Mouse (Mus musculus) intestine, embryonic 14.5 days (tissue): ENCODE results near the gene Golgb1. TPM values are rescaled to one million over a fixed set of nuclear protein-coding genes. Genes with fewer than 3 reads are reported as not detected.

ENCODE experiments used
- ATAC-seq: fragments of 200-750 bp; cut with Nextera tagmentation; replicated peaks from 2 replicates; pipeline ENCODE4 v1.8.0; 2017; ENCODE audit warnings: low read depth, moderate number of reproducible peaks, moderate TSS enrichment, moderate library complexity; ENCODE audit not compliant: low FRiP score, low TSS enrichment
- DNase-seq: peaks from one replicate; pipeline ENCODE4 v3.0.0-alpha.2; 2018; ENCODE audit warnings: low spot score
- H3K27ac ChIP-seq: fragments of 300-500 bp; sonication (generic); 2 replicates; pipeline ENCODE4 v1.5.1; 2014; ENCODE audit warnings: low read depth, mild to moderate bottlenecking, control low read depth
- H3K27me3 ChIP-seq: fragments of 300-500 bp; sonication (generic); replicated peaks from 2 replicates; pipeline ENCODE4 v1.6.1; 2014; ENCODE audit warnings: low read length, control low read depth; ENCODE audit not compliant: control insufficient read depth, insufficient read depth
- H3K36me3 ChIP-seq: fragments of 300-500 bp; sonication (generic); 2 replicates; pipeline ENCODE4 v1.6.1; 2014; ENCODE audit warnings: low read length, control low read depth; ENCODE audit not compliant: control insufficient read depth, insufficient read depth
- H3K4me1 ChIP-seq: fragments of 300-500 bp; sonication (generic); replicated peaks from 2 replicates; pipeline ENCODE4 v1.6.1; 2014; ENCODE audit warnings: low read length, control low read depth, mixed read lengths; ENCODE audit not compliant: control insufficient read depth, insufficient read depth
- H3K4me2 ChIP-seq: fragments of 300-500 bp; sonication (generic); 2 replicates; pipeline ENCODE4 v1.6.1; 2014; ENCODE audit warnings: low read length
- H3K4me3 ChIP-seq: fragments of 300-500 bp; sonication (generic); 2 replicates; pipeline ENCODE4 v1.5.1; 2014; ENCODE audit warnings: low read depth, low read length, control low read depth, mixed read lengths
- H3K9ac ChIP-seq: fragments of 300-500 bp; sonication (generic); 2 replicates; pipeline ENCODE4 v1.6.1; 2014; ENCODE audit warnings: mild to moderate bottlenecking, low read length
- H3K9me3 ChIP-seq: fragments of 300-500 bp; sonication (generic); 2 replicates; pipeline ENCODE4 v1.6.1; 2016; ENCODE audit warnings: low read length, control low read depth; ENCODE audit not compliant: control insufficient read depth
- WGBS: fragments of 180-500 bp; shearing (Covaris S2); extraction: QIAGEN DNeasy Blood & Tissue Kit; methylation state at CpG from one replicate; pipeline ENCODE4 v1.1.7; 2014; 5-methylcytosine and 5-hydroxymethylcytosine counted together
- polyA plus RNA-seq: library from polyadenylated mRNA; unstranded; fragments of >200 nt; fragmentation: Nextera tagmentation; extraction: Ambion mirVana; gene quantifications from 2 replicates; pipeline ENCODE4 v1.2.1, GENCODE M21; 2014

The Golgb1 gene
- polyA plus RNA-seq, 1 experiment from 2014 or later, result 101 TPM

DNA sequence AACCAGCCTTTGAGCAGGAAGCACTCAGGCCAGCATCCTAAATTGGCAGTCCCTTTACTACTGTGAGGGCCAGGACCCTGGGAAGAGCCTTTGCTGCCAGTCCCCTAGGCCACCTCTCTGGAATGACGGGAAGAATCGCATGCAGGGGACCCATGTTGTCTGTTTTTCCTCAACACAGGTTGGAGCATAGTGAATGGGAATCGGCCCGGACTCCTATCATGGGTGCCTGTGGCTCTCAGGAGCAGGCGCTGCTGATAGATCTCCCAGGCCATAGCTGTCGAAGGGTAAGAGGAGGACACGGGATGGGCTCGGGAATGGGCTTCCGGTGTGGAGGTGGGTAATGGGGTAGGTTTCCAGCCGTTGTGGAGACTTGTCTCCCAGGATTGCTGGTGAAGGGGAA is 56.4 kb downstream of the Golgb1 start:
- Histone ChIP-seq H3K27ac (no peak overlapping the region), H3K36me3 (peaks cover 58% of the 10 kb centered on the region), H3K4me3 (no peak overlapping the region), H3K27me3 (no peaks in the 10 kb centered on the region), H3K9ac (no peak overlapping the region), H3K4me2 (no peak overlapping the region), H3K4me1 (no peaks in the 10 kb centered on the region), H3K9me3 (no peaks in the 10 kb centered on the region)
- DNase-seq (no peak), ATAC-seq (no peak)
- WGBS, result 86% methylated on average over 10 of the region's 10 CpGs

DNA sequence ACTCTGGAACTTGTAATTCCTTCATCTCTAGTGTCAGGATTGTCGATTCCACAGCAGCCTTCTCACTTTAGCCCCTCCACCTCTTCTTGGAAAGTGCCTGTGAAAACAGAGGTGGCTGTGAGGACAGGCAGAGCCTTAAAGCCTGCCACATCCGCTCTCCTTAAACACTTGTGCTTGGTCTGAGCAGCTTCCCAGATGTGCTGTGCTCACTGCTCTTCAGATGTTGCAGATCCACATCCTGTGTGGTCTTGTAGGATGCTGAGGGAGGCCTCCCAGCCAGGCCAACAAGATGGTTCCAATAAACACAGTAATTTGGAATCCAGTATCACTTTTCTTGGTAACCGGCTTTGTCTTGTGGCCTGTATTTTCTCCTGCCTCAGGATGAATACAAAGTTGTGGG is 57.0 kb downstream of the Golgb1 start:
- DNase-seq, result no peak
- H3K9ac ChIP-seq, result no peak overlapping the region
- peaks cover 52% of the 10 kb centered on the region for H3K36me3 ChIP-seq
- no peak for ATAC-seq
- no peaks in the 10 kb centered on the region for H3K9me3 ChIP-seq
- H3K27ac ChIP-seq, result no peak overlapping the region
- no peak overlapping the region for H3K4me2 ChIP-seq
- no peaks in the 10 kb centered on the region for H3K27me3 ChIP-seq
- no peak overlapping the region for H3K4me3 ChIP-seq
- WGBS, result 77% methylated on average over 3 of the region's 3 CpGs
- H3K4me1 ChIP-seq, result no peaks in the 10 kb centered on the region

DNA sequence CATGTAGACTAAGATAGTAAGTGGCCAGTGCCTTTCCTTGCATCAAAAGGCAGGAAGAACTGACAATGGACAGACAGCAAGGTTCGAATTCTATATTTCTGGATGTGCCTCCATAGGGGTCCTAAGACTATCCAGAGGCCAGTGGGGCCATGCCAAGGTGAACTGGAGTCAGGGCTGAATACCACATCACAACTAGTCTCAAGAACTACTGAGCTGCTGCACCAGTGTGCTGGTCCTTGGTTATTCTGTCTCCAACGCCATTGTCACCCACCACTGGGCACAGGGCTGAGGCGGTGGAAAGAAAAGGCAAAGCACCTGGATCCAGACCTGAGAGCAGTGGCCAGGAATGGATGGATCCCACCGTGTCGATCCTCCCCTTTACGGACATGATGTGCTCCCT is 57.6 kb downstream of the Golgb1 start:
- 94% methylated on average over 6 of the region's 6 CpGs for WGBS
- no peak for DNase-seq

DNA sequence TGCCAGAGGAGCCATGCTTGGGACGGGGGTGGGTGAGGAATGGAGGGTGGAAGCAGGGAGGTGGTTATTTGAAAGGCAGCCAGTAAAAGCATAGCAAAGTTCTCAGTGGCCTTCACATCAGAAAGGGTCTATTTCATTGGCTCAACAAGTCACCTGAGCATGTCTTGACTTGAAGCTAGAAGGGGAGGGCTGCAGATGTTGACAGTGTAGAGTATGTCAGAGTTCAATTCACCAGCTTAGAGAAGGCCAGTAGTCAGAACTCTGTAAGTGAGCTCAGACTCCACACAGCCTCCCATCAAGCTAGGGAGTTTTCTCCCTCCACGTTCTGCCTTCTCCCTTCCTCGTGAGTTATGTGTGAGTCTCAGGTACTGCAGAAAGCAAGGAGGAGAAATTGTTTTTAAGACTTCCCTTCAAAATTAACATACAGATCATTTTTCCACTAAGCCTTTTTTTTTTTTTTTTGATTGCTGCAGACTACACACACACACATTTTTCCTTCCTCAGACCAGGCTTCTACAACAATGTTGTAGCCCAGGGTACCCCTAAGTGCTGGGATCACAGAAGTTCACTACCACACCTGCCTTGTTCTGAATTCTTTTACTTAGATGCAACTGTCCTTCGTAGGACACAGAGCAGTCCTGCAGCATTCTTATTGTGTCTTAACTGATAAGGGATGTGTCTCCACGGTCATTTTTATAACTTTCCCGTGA is 59.3 kb downstream of the Golgb1 start:
- H3K27me3 ChIP-seq, result no peaks in the 10 kb centered on the region
- ATAC-seq (peak; percentile 52), DNase-seq (no peak)
- peaks cover 29% of the 10 kb centered on the region for H3K36me3 ChIP-seq
- H3K4me1 ChIP-seq, result no peaks in the 10 kb centered on the region
- no peaks in the 10 kb centered on the region for H3K9me3 ChIP-seq
- H3K27ac ChIP-seq, result peak overlapping the region; percentile 43; the same call in 1 of the 2 replicates
- 50% methylated on average over 6 of the region's 6 CpGs for WGBS
- H3K9ac ChIP-seq, result no peak overlapping the region
- H3K4me3 ChIP-seq, result no peak overlapping the region
- H3K4me2 ChIP-seq, result no peak overlapping the region

More for the DNA sequence above, 57.6 kb downstream of the Golgb1 start:
- no peaks in the 10 kb centered on the region for H3K27me3 ChIP-seq
- no peak overlapping the region for H3K4me2 ChIP-seq
- ATAC-seq, result no peak
- no peak overlapping the region for H3K4me3 ChIP-seq
- H3K9ac ChIP-seq, result no peak overlapping the region
- no peaks in the 10 kb centered on the region for H3K4me1 ChIP-seq
- no peak overlapping the region for H3K27ac ChIP-seq
- H3K9me3 ChIP-seq, result no peaks in the 10 kb centered on the region
- peaks cover 47% of the 10 kb centered on the region for H3K36me3 ChIP-seq

DNA sequence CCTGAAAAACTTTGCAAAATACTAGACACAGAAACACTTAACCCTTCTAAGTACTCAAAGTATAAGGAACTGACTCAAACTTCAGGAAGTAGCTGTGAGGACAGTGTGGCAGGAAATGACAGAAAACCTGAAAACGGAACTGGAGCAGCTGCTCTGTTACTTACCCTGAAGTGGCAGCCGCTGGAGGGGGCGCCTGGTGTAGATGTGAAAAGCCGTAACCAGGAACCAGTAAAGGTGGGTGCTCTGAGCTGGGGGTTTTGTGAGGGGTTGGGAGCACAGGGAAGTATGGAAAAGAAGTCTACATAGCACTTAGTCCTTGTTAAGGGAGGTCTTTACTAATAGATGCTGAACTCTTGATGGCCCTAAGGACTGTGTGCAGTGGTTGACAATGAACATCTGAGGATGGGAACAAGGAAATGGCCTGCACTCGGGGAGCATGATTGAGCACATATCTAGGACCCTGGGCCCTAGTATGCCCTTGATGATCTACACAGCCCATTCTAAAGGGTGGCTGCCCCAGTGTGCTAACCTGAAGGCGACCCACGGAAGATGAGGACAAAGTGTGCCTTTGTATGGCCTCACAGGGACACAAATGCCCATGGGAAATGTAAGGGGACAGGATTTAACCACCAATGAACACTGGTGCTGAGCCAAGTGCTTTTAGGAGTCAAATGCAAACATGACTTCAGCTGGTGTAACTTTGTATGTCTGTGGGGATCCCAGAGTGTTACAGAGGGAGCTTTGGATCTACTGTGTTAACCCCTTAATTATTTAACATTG is 60.1 kb downstream of the Golgb1 start, which contains the start of gene Hcls1:
Gene Hcls1, plus strand, starts transcription at position 143 of the 780 bp plus-strand sequence.
- Histone ChIP-seq H3K36me3 (peaks cover 22% of the 10 kb centered on the region), H3K4me3 (no peak within 1 kb of the TSS; the same call in 1 of the 2 replicates), H3K27ac (peak within 1 kb of the TSS; percentile 43), H3K27me3 (no peaks in the 10 kb centered on the region), H3K9ac (no peak within 1 kb of the TSS), H3K4me2 (no peak within 1 kb of the TSS), H3K9me3 (no peaks in the 10 kb centered on the region), H3K4me1 (no peaks in the 10 kb centered on the region)
- no peak for ATAC-seq
- no peak for DNase-seq
- 78% methylated on average over 7 of the region's 7 CpGs for WGBS

DNA sequence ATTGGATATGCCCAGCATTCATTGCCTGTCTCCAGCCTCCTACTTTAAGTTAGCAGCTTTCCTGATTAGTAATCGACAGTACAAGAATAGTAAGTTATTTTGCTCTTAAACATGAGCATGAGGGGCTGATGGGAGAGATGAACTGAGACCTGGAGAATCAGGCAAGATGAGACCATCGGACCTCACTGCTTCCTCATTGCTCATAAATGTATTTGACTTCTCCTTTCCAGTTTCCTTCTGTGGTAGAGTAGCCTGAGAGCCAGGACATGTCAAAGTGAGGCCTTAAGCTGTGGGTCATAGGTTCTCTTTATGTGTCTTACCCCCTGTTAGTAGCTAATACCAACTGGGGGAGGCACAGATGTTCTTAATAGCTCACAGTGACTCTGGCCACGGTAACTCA is 60.9 kb downstream of the Golgb1 start:
- Histone ChIP-seq H3K4me3 (no peak overlapping the region), H3K4me2 (no peak overlapping the region), H3K27ac (no peak overlapping the region), H3K9me3 (no peaks in the 10 kb centered on the region), H3K27me3 (no peaks in the 10 kb centered on the region), H3K4me1 (no peaks in the 10 kb centered on the region), H3K36me3 (peaks cover 18% of the 10 kb centered on the region), H3K9ac (no peak overlapping the region)
- ATAC-seq (no peak), DNase-seq (no peak)
- 82% methylated on average over 3 of the region's 3 CpGs for WGBS

DNA sequence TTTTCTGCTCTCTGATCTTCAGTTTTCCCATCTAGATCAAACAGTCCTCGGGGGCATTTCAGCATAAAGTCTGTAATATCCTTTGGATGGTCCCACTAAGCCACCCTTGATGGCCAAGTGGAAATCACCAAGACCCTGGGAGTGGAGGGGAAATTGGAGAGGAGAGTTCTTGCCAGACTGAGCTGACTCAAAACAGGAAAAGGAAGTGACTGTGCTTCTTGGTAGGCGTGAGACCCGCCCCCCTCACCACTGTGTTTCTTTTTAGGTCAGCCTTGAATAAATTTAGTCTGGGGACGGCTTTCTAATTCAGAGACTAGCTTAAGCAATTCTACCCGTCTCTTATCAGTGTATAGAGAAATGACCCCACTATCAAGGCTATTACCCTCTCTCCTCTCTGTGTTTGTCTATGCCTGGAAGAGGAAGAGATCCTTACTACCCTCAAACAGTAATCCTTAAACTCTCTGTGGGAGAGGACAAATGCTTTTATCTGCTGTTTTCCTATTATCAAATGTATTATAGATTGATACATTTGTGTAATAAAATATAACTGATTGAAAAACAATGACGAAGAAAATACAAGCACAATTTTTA is 66.3 kb downstream of the Golgb1 start:
- Histone ChIP-seq H3K9ac (no peak overlapping the region), H3K4me2 (no peak overlapping the region), H3K9me3 (no peaks in the 10 kb centered on the region), H3K4me1 (no peaks in the 10 kb centered on the region), H3K27me3 (no peaks in the 10 kb centered on the region), H3K27ac (no peak overlapping the region), H3K36me3 (no peaks in the 10 kb centered on the region), H3K4me3 (no peak overlapping the region)
- ATAC-seq, result no peak
- 68% methylated on average over 6 of the region's 6 CpGs for WGBS
- no peak for DNase-seq

DNA sequence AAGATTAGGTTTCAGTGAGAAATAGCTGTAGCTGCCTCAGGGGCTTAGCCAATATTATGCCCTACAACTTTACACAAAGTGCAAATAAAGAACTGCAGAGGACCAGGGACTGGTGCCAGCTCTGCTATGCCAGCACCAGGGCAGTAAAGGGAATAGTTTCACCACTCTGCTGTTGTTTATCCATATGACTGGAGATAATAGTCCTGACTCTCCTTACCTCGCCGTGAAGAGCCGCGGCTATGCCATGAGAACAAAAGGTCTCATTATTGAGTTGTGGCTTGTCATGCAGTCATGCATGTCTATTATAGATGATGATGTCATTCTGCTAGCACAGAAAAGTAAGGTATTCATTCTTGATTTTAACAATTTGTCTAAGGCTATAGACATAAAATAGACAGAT is 67.0 kb downstream of the Golgb1 start:
- H3K4me3 ChIP-seq, result no peak overlapping the region
- no peaks in the 10 kb centered on the region for H3K9me3 ChIP-seq
- H3K27ac ChIP-seq, result no peak overlapping the region
- no peaks in the 10 kb centered on the region for H3K4me1 ChIP-seq
- ATAC-seq, result no peak
- DNase-seq, result no peak
- H3K9ac ChIP-seq, result no peak overlapping the region
- no peaks in the 10 kb centered on the region for H3K36me3 ChIP-seq
- 75% methylated on average over 4 of the region's 4 CpGs for WGBS
- H3K27me3 ChIP-seq, result no peaks in the 10 kb centered on the region
- H3K4me2 ChIP-seq, result no peak overlapping the region
